Mouse (Mus musculus): ENCODE measurements around the gene H2al1e.

DNA sequence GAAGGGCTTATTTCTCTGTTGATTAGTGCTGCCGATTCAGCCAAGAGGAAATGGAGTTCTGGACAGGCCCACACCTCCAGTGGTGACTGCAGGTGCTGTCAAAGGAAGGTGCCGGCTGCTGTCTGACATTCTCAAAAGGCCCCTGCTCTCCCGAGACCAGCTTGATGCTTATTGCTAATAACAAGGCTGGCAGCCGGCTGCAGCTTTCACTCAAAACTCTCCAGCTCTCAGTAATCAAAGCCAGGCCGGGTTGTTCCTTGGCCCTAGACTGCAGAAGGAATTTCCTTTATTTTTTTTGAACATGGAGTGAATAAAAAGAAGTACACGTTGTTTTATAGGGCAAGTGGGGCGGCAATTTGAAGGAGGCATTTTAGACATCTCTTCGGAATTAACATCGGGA is 34.0 kb downstream of the H2al1e start:
- TF ChIP-seq CTCF (IDR thresholded peaks at IDR 0.05; ENCODE audit: low read depth) (no peak), EP300 (IDR thresholded peaks at IDR 0.05; ENCODE audit: low read depth) (no peak)

Measured in liver, postnatal 0 days (tissue).